Mouse (Mus musculus) heart, embryonic 11.5 days (tissue): ENCODE measurements around the gene Vps53. TPM values are rescaled to one million over a fixed set of nuclear protein-coding genes. Genes with fewer than 3 reads are reported as not detected.
"Not testable (repeated sequence)": the region's sequence is repeated elsewhere in the genome, so short reads cannot be mapped to it uniquely, and the experiment has no call there.

ENCODE experiments used
- ATAC-seq: fragments of 200-750 bp; cut with Nextera tagmentation; replicated peaks from 2 replicates; pipeline ENCODE4 v1.8.0; 2017; ENCODE audit warnings: moderate library complexity; ENCODE audit not compliant: insufficient number of reproducible peaks, low FRiP score, low TSS enrichment
- H3K27ac ChIP-seq: fragments of 300-500 bp; sonication (generic); 2 replicates; pipeline ENCODE4 v1.5.1; 2014; ENCODE audit warnings: mild to moderate bottlenecking, low read depth, low read length
- H3K27me3 ChIP-seq: fragments of 300-500 bp; sonication (generic); 2 replicates; pipeline ENCODE4 v1.6.1; 2014; ENCODE audit warnings: mild to moderate bottlenecking, low read length, mixed read lengths; ENCODE audit not compliant: control insufficient read depth, insufficient read depth
- H3K36me3 ChIP-seq: fragments of 300-500 bp; sonication (generic); 2 replicates; pipeline ENCODE4 v1.6.1; 2014; ENCODE audit warnings: mild to moderate bottlenecking, low read length, moderate library complexity, mixed read lengths; ENCODE audit not compliant: control insufficient read depth, insufficient read depth
- H3K4me1 ChIP-seq: fragments of 300-500 bp; sonication (generic); 2 replicates; pipeline ENCODE4 v1.6.1; 2014; ENCODE audit warnings: low read length; ENCODE audit not compliant: control insufficient read depth, insufficient read depth
- H3K4me2 ChIP-seq: fragments of 300-500 bp; sonication (generic); 2 replicates; pipeline ENCODE4 v1.6.1; 2014; ENCODE audit warnings: mild to moderate bottlenecking, moderate library complexity
- H3K4me3 ChIP-seq: fragments of 300-500 bp; sonication (generic); 2 replicates; pipeline ENCODE4 v1.5.1; 2014; ENCODE audit warnings: low read depth, low read length
- H3K9ac ChIP-seq: fragments of 300-500 bp; sonication (generic); 2 replicates; pipeline ENCODE4 v1.6.1; 2014; ENCODE audit warnings: mild to moderate bottlenecking, low read depth, low read length, moderate library complexity
- H3K9me3 ChIP-seq: fragments of 300-500 bp; sonication (generic); replicated peaks from 2 replicates; pipeline ENCODE4 v1.6.1; 2016; ENCODE audit warnings: low read length; ENCODE audit not compliant: control insufficient read depth
- WGBS: fragments of 180-500 bp; shearing (Covaris S2); extraction: QIAGEN DNeasy Blood & Tissue Kit; methylation state at CpG from one replicate; pipeline ENCODE4 v1.1.7; 2014; ENCODE audit not compliant: insufficient replicate concordance; 5-methylcytosine and 5-hydroxymethylcytosine counted together
- polyA plus RNA-seq: library from polyadenylated mRNA; unstranded; fragments of >200 nt; fragmentation: Nextera tagmentation; extraction: Ambion mirVana; gene quantifications from 2 replicates; pipeline ENCODE4 v1.2.1, GENCODE M21; 2014

Vps53 gene
- polyA plus RNA-seq, 1 experiment from 2014 or later: 33.7 TPM

GRCm38 (mm10) chr11:76015251-76015650 is 164.2 kb downstream of the Vps53 start:
- H3K36me3 ChIP-seq: no peaks in the 10 kb centered on the region
- ATAC-seq: no peak
- no peak overlapping the region for H3K4me2 ChIP-seq
- H3K27ac ChIP-seq: no peak overlapping the region
- no peaks in the 10 kb centered on the region for H3K9me3 ChIP-seq
- no peaks in the 10 kb centered on the region for H3K4me1 ChIP-seq
- WGBS: 76% methylated on average over 6 of the region's 6 CpGs
- no peak overlapping the region for H3K4me3 ChIP-seq
- no peak overlapping the region for H3K9ac ChIP-seq
- no peaks in the 10 kb centered on the region for H3K27me3 ChIP-seq

DNA sequence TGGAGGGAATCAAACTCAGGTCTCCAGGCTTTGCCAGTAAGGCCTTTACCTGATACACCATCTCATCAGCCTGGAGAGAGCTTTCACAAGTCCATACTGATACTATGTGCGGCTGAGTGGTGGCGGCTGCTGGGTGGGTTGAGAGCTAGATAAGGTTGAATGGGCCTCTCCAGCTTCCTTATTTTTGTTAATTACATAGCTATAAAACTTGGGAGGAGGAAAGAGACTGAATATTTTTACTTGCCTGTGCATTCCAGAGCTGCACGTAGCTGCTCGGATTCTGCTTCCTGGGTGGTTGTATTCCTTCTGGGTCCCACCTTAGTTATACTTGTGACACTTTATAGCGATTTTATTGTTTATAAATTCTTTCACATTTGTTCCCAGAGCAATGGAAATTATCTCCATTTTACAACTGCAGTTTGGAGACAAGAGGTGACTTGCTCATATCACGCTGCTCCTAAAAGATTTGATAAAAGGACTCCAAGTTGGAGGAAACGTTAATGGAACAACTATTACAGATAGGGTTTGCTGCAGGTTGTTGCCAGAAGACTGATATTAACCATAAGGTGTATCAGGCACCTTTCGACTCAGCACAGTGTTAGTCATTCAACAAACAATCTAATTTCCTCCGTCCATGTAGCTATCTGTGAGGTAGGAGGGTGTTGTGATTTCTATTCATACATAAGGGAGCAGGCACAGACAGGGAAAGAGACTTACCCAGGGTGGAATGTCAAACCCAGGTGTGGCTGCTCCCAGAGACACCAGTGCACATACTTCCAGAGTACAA is 168.4 kb downstream of the Vps53 start:
- Histone ChIP-seq H3K27me3 (no peaks in the 10 kb centered on the region), H3K27ac (no peak overlapping the region), H3K4me1 (no peaks in the 10 kb centered on the region), H3K9ac (no peak overlapping the region), H3K9me3 (no peaks in the 10 kb centered on the region), H3K4me2 (no peak overlapping the region), H3K4me3 (no peak overlapping the region), H3K36me3 (no peaks in the 10 kb centered on the region)
- WGBS: 63% methylated on average over 9 of the region's 9 CpGs
- ATAC-seq: no peak

- ATAC-seq: no peak
- WGBS: 73% methylated on average over 6 of the region's 6 CpGs
- Histone ChIP-seq H3K4me3 (no peak overlapping the region), H3K9ac (no peak overlapping the region), H3K27me3 (no peaks in the 10 kb centered on the region), H3K36me3 (no peaks in the 10 kb centered on the region), H3K27ac (no peak overlapping the region), H3K9me3 (no peaks in the 10 kb centered on the region), H3K4me2 (no peak overlapping the region), H3K4me1 (no peaks in the 10 kb centered on the region)
These were observed 170.3 kb downstream of the Vps53 start for GRCm38 (mm10) chr11:76009101-76009500.

DNA sequence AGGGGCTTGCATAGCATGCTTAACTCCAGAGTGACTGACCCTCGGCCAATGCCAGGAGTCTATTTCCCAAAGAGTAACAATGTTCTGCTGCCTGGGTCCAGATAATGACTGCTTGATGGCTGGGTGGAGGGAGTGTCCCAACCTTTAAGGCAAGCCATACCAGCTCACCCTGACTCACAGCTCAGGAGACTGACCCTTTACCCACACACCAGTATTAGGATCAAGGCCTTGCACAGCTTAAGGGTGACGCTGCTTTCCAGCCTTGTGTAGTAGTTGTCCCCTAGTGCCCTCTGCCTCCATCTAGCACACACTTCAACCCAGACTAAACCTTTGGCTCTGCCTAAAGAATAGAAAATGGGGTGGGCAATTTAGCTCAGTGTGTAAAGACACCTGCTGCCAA is 171.3 kb downstream of the Vps53 start:
- Histone ChIP-seq H3K4me2 (no peak overlapping the region), H3K36me3 (no peaks in the 10 kb centered on the region), H3K27ac (no peak overlapping the region), H3K27me3 (no peaks in the 10 kb centered on the region), H3K9me3 (no peaks in the 10 kb centered on the region), H3K4me3 (no peak overlapping the region), H3K4me1 (no peaks in the 10 kb centered on the region), H3K9ac (no peak overlapping the region)
- WGBS: 76% methylated on average over 2 of the region's 2 CpGs
- no peak for ATAC-seq

DNA sequence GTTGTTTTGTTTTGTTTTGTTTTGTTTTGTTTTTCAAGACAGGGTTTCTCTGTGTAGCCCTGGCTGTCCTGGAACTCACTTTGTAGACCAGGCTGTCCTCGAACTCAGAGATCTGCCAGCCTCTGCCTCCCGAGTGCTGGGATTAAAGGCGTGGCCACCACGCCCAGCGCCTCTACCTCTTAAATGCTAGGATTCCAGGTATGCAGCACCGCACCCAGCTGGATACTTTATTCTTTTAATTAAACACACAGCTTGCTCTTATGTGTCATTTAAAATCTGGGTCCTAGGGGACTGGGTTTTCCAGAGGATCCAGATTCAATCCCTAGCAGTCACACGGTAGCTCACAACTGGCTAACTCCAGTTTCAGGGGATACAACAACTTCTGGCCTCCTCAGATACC is 175.2 kb downstream of the Vps53 start:
- H3K4me1 ChIP-seq, H3K36me3 ChIP-seq, H3K4me3 ChIP-seq, ATAC-seq, H3K9ac ChIP-seq, H3K27ac ChIP-seq, H3K9me3 ChIP-seq, H3K4me2 ChIP-seq: not testable (repeated sequence)
- WGBS: 82% methylated on average over 7 of the region's 7 CpGs
- H3K27me3 ChIP-seq: peaks cover 16% of the 10 kb centered on the region

DNA sequence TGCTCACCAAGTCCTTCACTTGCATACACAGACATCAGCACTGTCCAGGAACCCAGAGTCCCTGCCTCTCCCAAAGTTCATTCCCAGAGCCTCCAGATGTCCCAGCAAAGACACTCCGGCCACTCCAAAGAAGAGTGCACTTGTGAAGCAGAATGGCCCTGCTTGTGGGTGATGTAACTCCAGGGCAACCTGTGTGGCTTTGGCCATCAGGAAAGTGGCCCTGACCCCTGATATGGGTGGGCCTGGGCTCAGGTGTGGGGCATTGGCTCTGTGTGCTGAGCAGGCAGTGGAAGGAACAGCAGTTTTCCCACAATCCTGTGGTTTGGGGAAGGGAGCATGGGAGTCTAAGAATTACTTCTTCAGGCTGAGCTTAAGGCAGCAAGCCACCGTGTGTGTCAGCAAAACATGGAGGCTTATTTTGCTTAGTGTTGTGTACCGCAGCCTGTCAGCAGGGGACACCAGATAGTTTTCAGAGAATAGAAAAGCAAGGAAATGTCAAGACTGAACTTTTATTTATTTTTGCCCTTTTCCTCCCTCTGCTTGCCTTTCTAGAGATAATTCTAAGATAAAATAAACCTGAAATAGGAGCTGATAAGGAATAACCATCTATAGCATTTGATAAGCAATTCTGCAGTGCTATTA is 178.1 kb downstream of the Vps53 start:
- Histone ChIP-seq H3K4me3 (no peak overlapping the region), H3K27ac (no peak overlapping the region), H3K9ac (no peak overlapping the region), H3K9me3 (no peaks in the 10 kb centered on the region), H3K4me1 (no peaks in the 10 kb centered on the region), H3K27me3 (peaks cover 16% of the 10 kb centered on the region), H3K4me2 (no peak overlapping the region), H3K36me3 (no peaks in the 10 kb centered on the region)
- no peak for ATAC-seq
- 53% methylated on average over 3 of the region's 3 CpGs for WGBS

- Histone ChIP-seq H3K27me3 (peaks cover 16% of the 10 kb centered on the region), H3K36me3 (no peaks in the 10 kb centered on the region), H3K4me1 (no peaks in the 10 kb centered on the region), H3K27ac (no peak overlapping the region), H3K9me3 (no peaks in the 10 kb centered on the region), H3K9ac (no peak overlapping the region), H3K4me3 (no peak overlapping the region), H3K4me2 (no peak overlapping the region)
- 80% methylated on average over 5 of the region's 5 CpGs for WGBS
- ATAC-seq: no peak
These were observed 178.7 kb downstream of the Vps53 start for GRCm38 (mm10) chr11:76000701-76001100.

GRCm38 (mm10) chr11:75999440-76000155 is 179.8 kb downstream of the Vps53 start, which contains the start of gene 1700016K19Rik:
TSS of gene 1700016K19Rik (plus strand) at chr11:75999912.
- no peaks in the 10 kb centered on the region for H3K9me3 ChIP-seq
- no peak for ATAC-seq
- peak within 1 kb of the TSS; percentile 57 for H3K4me3 ChIP-seq
- H3K9ac ChIP-seq: 0 out of 2 replicates have a peak within 1 kb of the TSS, but pooled peaks have one; percentile 36
- H3K36me3 ChIP-seq: no peaks in the 10 kb centered on the region
- peak within 1 kb of the TSS; percentile 76 for H3K4me2 ChIP-seq
- WGBS: 12% methylated on average over 36 of the region's 36 CpGs
- no peaks in the 10 kb centered on the region for H3K4me1 ChIP-seq
- H3K27me3 ChIP-seq: peaks cover 16% of the 10 kb centered on the region
- H3K27ac ChIP-seq: no peak within 1 kb of the TSS
